Mouse (Mus musculus): ENCODE data around the gene Id1. TPM values are rescaled to one million over a fixed set of nuclear protein-coding genes. Genes with fewer than 3 reads are reported as not detected.

The Id1 gene
- total and polyA plus RNA-seq, 3 experiments = 0.93 TPM; not detected in 2

DNA sequence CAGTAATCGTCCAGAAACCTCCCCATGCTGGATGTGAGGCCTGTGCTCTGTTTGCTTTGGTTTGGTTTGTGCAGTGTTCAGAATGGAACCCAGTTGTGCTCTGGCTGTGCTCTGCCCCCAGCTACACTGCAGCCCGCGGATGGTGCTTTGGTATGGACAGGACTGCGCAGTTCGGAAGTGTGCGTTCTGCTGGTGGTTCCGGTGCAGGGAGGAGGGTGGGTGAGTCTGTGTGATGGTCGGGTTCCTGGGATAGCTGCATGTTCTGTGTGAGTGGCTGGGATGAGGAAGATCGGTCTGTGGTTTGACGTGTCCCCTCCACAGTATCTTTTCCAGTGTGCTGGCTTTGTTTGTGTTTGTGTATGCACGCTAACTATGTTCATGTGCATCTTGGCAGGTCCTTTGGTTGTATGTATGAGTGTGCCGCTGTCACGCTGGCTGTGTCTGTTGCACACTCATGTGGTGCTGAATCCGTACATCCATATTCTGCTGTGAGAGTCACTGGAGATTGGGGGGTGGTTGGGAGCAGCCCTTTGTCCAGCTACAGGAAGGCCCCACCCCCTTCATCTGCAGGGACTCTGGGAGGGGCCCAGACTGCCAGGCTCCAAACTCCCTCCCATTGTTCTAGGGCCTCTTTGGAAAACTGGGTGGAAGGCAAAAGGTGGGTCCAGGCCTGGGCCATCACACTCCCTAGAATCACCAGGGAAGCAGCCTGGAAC is 8.1 kb upstream of the Id1 start:
- DNase-seq (ENCODE audit: extremely low read depth) = no peak
- dilution Hi-C loops (cut with MboI; ENCODE audit: extremely low pct_ligation_motif_present, extremely low pct_unique_long_range_greater_than_20kb, low sequenced_read_pairs) = no loop called here
- Histone ChIP-seq H3K27ac (ENCODE audit: insufficient read depth, low read depth) (no peak overlapping the region), H3K36me3 (replicated peaks in 1 of 2; ENCODE audit: control insufficient read depth in 1 of 2, insufficient read depth in 1 of 2, low read length in 1 of 2) (no peaks in the 10 kb centered on the region), H3K4me1 (ENCODE audit: control insufficient read depth in 1 of 2, insufficient read depth in 2 of 2) (peaks cover 4 to 19% of the 10 kb centered on the region in 2 experiments), H3K4me3 (replicated peaks in 1 of 3; ENCODE audit: low read depth in 2 of 3, low read length in 2 of 3, poor library complexity in 1 of 3) (no peak overlapping the region), H3K27me3 (replicated peaks) (peaks cover 20% of the 10 kb centered on the region), H3K9ac (ENCODE audit: insufficient read depth, low read depth) (no peak overlapping the region), H3K4me2 (ENCODE audit: insufficient read depth, low read depth, poor library complexity, severe bottlenecking) (no peak overlapping the region), H3K9me3 (replicated peaks; ENCODE audit: low read length) (no peaks in the 10 kb centered on the region), H3K79me2 (replicated peaks; ENCODE audit: control insufficient read depth, extremely low read depth, insufficient read depth, poor library complexity, severe bottlenecking) (no peaks in the 10 kb centered on the region)
- in situ Hi-C loops (cut with MboI; ENCODE audit: low pct_ligation_motif_present, low pct_unique_long_range_greater_than_20kb, low sequenced_read_pairs) = no loop called here
- no peak for TF ChIP-seq POLR2AphosphoS2 (IDR thresholded peaks at IDR 0.05; ENCODE audit: low read depth, low read length)
- TF ChIP-seq RCOR1 (conservative IDR thresholded peaks at IDR 0.05; ENCODE audit: low read depth, low read length) = no peak
- TF ChIP-seq ZNF384 (IDR thresholded peaks at IDR 0.05; ENCODE audit: low read depth, low read length) = no peak
- no peak for TF ChIP-seq JUND (conservative IDR thresholded peaks at IDR 0.05; ENCODE audit: low read depth, low read length)
- no peak for TF ChIP-seq KAT2A (IDR thresholded peaks at IDR 0.05; ENCODE audit: insufficient replicate concordance, low read length)
- no peak for TF ChIP-seq ZMIZ1 (IDR thresholded peaks at IDR 0.05; ENCODE audit: low read depth, low read length)
- TF ChIP-seq NELFE (IDR thresholded peaks at IDR 0.05; ENCODE audit: low read depth, low read length) = no peak
- TF ChIP-seq MXI1 (IDR thresholded peaks at IDR 0.05; ENCODE audit: low read depth, low read length) = no peak
- TF ChIP-seq SMC3 (IDR thresholded peaks at IDR 0.05; ENCODE audit: low read depth, low read length) = no peak
- no peak for TF ChIP-seq CTCF (conservative IDR thresholded peaks at IDR 0.05 in 1 of 2, IDR thresholded peaks at IDR 0.05 in 1 of 2; ENCODE audit: low read depth in 2 of 2, low read length in 2 of 2)
- no peak for TF ChIP-seq MAX (IDR thresholded peaks at IDR 0.05; ENCODE audit: low read length)
- TF ChIP-seq ZKSCAN1 (IDR thresholded peaks at IDR 0.05; ENCODE audit: borderline replicate concordance, low read depth, low read length) = no peak
- TF ChIP-seq CHD2 (IDR thresholded peaks at IDR 0.05; ENCODE audit: low read length) = no peak
- no peak for TF ChIP-seq TBP (conservative IDR thresholded peaks at IDR 0.05; ENCODE audit: low read depth, low read length)

DNA sequence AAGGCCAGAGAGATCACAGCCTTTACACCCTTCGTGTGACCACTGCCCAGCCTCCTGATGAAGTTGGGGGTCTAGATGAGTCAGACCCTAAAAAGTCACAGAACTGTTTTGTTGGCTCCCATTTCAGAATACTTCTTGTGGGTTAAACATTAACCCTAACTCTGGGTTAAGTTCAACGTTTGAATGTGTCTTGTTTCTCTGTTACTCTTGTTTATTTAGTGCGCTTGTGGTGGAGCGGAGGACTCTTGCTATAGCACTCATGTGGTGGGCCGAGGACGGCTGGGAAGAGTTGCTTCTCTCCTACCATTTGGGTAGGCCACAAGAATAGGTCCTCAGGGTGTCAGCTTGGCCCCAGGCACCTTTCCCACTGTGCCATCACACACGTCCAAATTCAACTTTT is 7.5 kb upstream of the Id1 start:
- Histone ChIP-seq H3K27me3 (replicated peaks) (peaks cover 25% of the 10 kb centered on the region), H3K79me2 (replicated peaks; ENCODE audit: control insufficient read depth, extremely low read depth, insufficient read depth, poor library complexity, severe bottlenecking) (no peaks in the 10 kb centered on the region), H3K9ac (ENCODE audit: insufficient read depth, low read depth) (no peak overlapping the region), H3K4me3 (replicated peaks in 1 of 3; ENCODE audit: low read depth in 2 of 3, low read length in 2 of 3, poor library complexity in 1 of 3) (no peak overlapping the region), H3K36me3 (replicated peaks in 1 of 2; ENCODE audit: control insufficient read depth in 1 of 2, insufficient read depth in 1 of 2, low read length in 1 of 2) (no peaks in the 10 kb centered on the region), H3K4me1 (ENCODE audit: control insufficient read depth in 1 of 2, insufficient read depth in 2 of 2) (peaks cover 4 to 19% of the 10 kb centered on the region in 2 experiments), H3K4me2 (ENCODE audit: insufficient read depth, low read depth, poor library complexity, severe bottlenecking) (no peak overlapping the region), H3K27ac (ENCODE audit: insufficient read depth, low read depth) (no peak overlapping the region), H3K9me3 (replicated peaks; ENCODE audit: low read length) (no peaks in the 10 kb centered on the region)
- no peak for DNase-seq (ENCODE audit: extremely low read depth)
- no peak for TF ChIP-seq SIN3A (IDR thresholded peaks at IDR 0.05; ENCODE audit: low read length)
- no peak for TF ChIP-seq TCF12 (IDR thresholded peaks at IDR 0.05; ENCODE audit: low read depth, low read length)
- no peak for TF ChIP-seq ZKSCAN1 (IDR thresholded peaks at IDR 0.05; ENCODE audit: borderline replicate concordance, low read depth, low read length)
- TF ChIP-seq USF1 (IDR thresholded peaks at IDR 0.05; ENCODE audit: low read depth, low read length) = no peak
- TF ChIP-seq MAFK (IDR thresholded peaks at IDR 0.05; ENCODE audit: insufficient replicate concordance, low read length) = no peak
- no peak for TF ChIP-seq BHLHE40 (IDR thresholded peaks at IDR 0.05; ENCODE audit: low read depth, low read length)
- TF ChIP-seq SMC3 (IDR thresholded peaks at IDR 0.05; ENCODE audit: low read depth, low read length) = no peak
- TF ChIP-seq MAZ (IDR thresholded peaks at IDR 0.05; ENCODE audit: low read depth, low read length) = no peak
- TF ChIP-seq JUN (IDR thresholded peaks at IDR 0.05; ENCODE audit: insufficient read depth, low read depth, low read length) = no peak
- no peak for TF ChIP-seq TBP (conservative IDR thresholded peaks at IDR 0.05; ENCODE audit: low read depth, low read length)
- TF ChIP-seq NRF1 (IDR thresholded peaks at IDR 0.05; ENCODE audit: low read depth, low read length) = no peak
- no peak for TF ChIP-seq ETS1 (conservative IDR thresholded peaks at IDR 0.05; ENCODE audit: low read depth, low read length)
- TF ChIP-seq CTCF (conservative IDR thresholded peaks at IDR 0.05 in 1 of 2, IDR thresholded peaks at IDR 0.05 in 1 of 2; ENCODE audit: low read depth in 2 of 2, low read length in 2 of 2) = no peak
- TF ChIP-seq POLR2A (IDR thresholded peaks at IDR 0.05; ENCODE audit: low read depth, low read length) = no peak
- no peak for TF ChIP-seq ZNF384 (IDR thresholded peaks at IDR 0.05; ENCODE audit: low read depth, low read length)
- no peak for TF ChIP-seq JUND (conservative IDR thresholded peaks at IDR 0.05; ENCODE audit: low read depth, low read length)
- TF ChIP-seq ELF1 (IDR thresholded peaks at IDR 0.05; ENCODE audit: low read depth, low read length) = no peak
- TF ChIP-seq E2F4 (IDR thresholded peaks at IDR 0.05; ENCODE audit: insufficient replicate concordance, low read depth, low read length) = no peak
- no peak for TF ChIP-seq KAT2A (IDR thresholded peaks at IDR 0.05; ENCODE audit: insufficient replicate concordance, low read length)
- no peak for TF ChIP-seq NELFE (IDR thresholded peaks at IDR 0.05; ENCODE audit: low read depth, low read length)
- dilution Hi-C loops (cut with MboI; ENCODE audit: extremely low pct_ligation_motif_present, extremely low pct_unique_long_range_greater_than_20kb, low sequenced_read_pairs) (no loop called here), in situ Hi-C loops (cut with MboI; ENCODE audit: low pct_ligation_motif_present, low pct_unique_long_range_greater_than_20kb, low sequenced_read_pairs) (no loop called here)
